Mouse (Mus musculus) liver, embryonic 14.5 days (tissue): Measurements from ENCODE around the gene Stk32b. TPM values are rescaled to one million over a fixed set of nuclear protein-coding genes. Genes with fewer than 3 reads are reported as not detected.
A peak's percentile ranks its signal among the peaks of the same experiment; 100 is the strongest.

Experiments
- ATAC-seq: fragments of 200-750 bp; cut with Nextera tagmentation; 2 replicates; pipeline ENCODE4 v1.8.0; 2017; ENCODE audit warnings: moderate number of reproducible peaks, mild to moderate bottlenecking, moderate library complexity; ENCODE audit not compliant: insufficient read depth
- DNase-seq, 3 experiments: peaks; one replicate each; pipeline ENCODE4 v3.0.0-alpha.2; 2012 to 2013; ENCODE audit warnings: low read depth in 3 of 3, low spot score in 3 of 3
- H3K27ac ChIP-seq: fragments of 300-500 bp; sonication (generic); 2 replicates; pipeline ENCODE4 v1.5.1; 2014; ENCODE audit warnings: moderate library complexity, mild to moderate bottlenecking, control low read depth, inconsistent platforms
- H3K27me3 ChIP-seq: fragments of 300-500 bp; sonication (generic); 2 replicates; pipeline ENCODE4 v1.6.1; 2014; ENCODE audit warnings: mild to moderate bottlenecking, low read length, moderate library complexity; ENCODE audit not compliant: control insufficient read depth, insufficient read depth
- H3K36me3 ChIP-seq: fragments of 300-500 bp; sonication (generic); replicated peaks from 2 replicates; pipeline ENCODE4 v1.6.1; 2014; ENCODE audit warnings: low read depth; ENCODE audit not compliant: control insufficient read depth, insufficient read depth
- H3K4me1 ChIP-seq, 2 experiments: fragments of 200-500 bp in 1 of 2; fragments of 300-500 bp in 1 of 2; sonication (generic) in 1 of 2; replicated peaks; 2 replicates each; pipeline ENCODE4 v1.6.1; 2012 to 2014; ENCODE audit warnings: antibody characterized with exemption in 1 of 2, inconsistent platforms in 1 of 2, low read length in 1 of 2; ENCODE audit not compliant: control insufficient read depth in 2 of 2, insufficient read depth in 2 of 2
- H3K4me2 ChIP-seq: fragments of 300-500 bp; sonication (generic); 2 replicates; pipeline ENCODE4 v1.6.1; 2014; ENCODE audit warnings: low read depth, mild to moderate bottlenecking, control low read depth, moderate library complexity
- H3K4me3 ChIP-seq, 2 experiments: fragments of 200-500 bp in 1 of 2; fragments of 300-500 bp in 1 of 2; sonication (generic) in 1 of 2; 2 replicates each; pipeline ENCODE4 v1.5.1; 2012 to 2014; ENCODE audit warnings: low read depth in 2 of 2, low read length in 2 of 2, mild to moderate bottlenecking in 2 of 2, control low read depth in 1 of 2, inconsistent platforms in 1 of 2, moderate library complexity in 1 of 2; ENCODE audit not compliant: insufficient read depth in 1 of 2
- H3K9ac ChIP-seq: fragments of 300-500 bp; sonication (generic); replicated peaks from 2 replicates; pipeline ENCODE4 v1.6.1; 2014; ENCODE audit warnings: mild to moderate bottlenecking, control low read depth, moderate library complexity
- H3K9me3 ChIP-seq: fragments of 300-500 bp; sonication (generic); 2 replicates; pipeline ENCODE4 v1.6.1; 2016; ENCODE audit warnings: low read length, mixed read lengths; ENCODE audit not compliant: control insufficient read depth
- CTCF ChIP-seq: IDR thresholded peaks from 2 replicates; pipeline ENCODE4 v1.5.1; 2016; ENCODE audit warnings: antibody characterized with exemption, low read depth, control low read depth
- EP300 ChIP-seq: IDR thresholded peaks from 2 replicates; pipeline ENCODE4 v1.6.1; 2016; ENCODE audit warnings: antibody characterized with exemption, low read depth
- WGBS: fragments of 180-500 bp; shearing (Covaris S2); extraction: QIAGEN DNeasy Blood & Tissue Kit; methylation state at CpG from one replicate; pipeline ENCODE4 v1.1.7; 2014; ENCODE audit not compliant: insufficient replicate concordance; 5-methylcytosine and 5-hydroxymethylcytosine counted together
- polyA plus RNA-seq, 2 experiments: library from polyadenylated mRNA; depleted of rRNA in 1 of 2; stranded (reverse) in 1 of 2; unstranded in 1 of 2; fragments of >200 nt; fragmentation: Nextera tagmentation in 1 of 2; extraction: Ambion mirVana in 1 of 2; gene quantifications; 2 replicates each; pipeline versions ENCODE4 v1.2.1 to v1.2.3; 2012 to 2014

The Stk32b gene
- polyA plus RNA-seq, 2 experiments, result 0.70 TPM

DNA sequence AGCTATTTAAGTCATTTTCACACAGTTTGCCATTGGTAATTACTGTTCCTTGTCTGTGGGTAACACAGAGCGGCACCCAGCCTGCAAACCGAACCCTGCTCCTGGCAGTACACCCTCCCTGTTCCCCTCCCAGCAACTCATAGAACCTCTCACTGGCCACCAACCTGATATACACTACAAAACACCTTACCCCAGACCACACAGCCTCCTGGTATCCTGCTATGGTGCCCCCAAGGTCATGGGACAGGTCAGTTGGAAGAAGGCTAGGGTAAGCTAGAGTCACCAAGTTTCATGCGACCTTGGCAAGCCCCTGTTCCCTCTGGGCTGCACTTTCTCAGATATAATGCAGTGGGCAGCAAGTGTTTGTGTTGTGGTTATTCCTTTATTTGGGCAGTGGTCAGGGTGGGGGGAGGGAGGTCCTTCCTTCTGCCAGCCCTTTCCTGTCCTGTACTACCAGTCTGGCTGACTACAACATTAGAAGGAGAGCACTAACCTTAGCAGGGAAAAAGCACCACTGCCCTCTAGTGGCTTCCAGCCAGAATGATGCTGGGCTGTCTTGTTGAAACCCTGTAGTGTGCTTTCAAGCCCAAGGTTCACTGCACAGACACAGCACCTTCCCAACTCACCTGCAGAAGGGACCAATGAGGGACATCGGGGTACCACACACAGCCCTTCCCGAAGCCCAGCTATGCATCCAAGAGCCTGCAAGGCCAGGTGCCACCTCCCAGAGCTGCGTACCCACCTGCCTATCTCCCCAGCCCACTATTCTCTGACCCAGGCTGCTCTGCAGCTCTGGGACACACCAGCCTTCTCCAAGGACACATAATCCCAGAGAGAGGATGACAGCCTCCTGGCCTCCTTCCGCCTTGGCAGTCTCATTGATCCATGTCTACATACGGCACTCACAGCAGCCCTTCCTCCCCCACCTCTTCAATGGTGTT lies 35.3 kb upstream of the Stk32b start:
- no peak for DNase-seq
- no peak overlapping the region for H3K27ac ChIP-seq
- H3K36me3 ChIP-seq, result no peaks in the 10 kb centered on the region
- no peak for ATAC-seq
- no peak overlapping the region for H3K9ac ChIP-seq
- no peaks in the 10 kb centered on the region for H3K4me1 ChIP-seq
- TF ChIP-seq EP300 (no peak), CTCF (peak; percentile 76)
- 50% methylated on average over 8 of the region's 8 CpGs for WGBS
- H3K27me3 ChIP-seq, result no peaks in the 10 kb centered on the region
- H3K4me3 ChIP-seq, result no peak overlapping the region
- H3K4me2 ChIP-seq, result no peak overlapping the region
- no peaks in the 10 kb centered on the region for H3K9me3 ChIP-seq

- no peak overlapping the region for H3K4me3 ChIP-seq
- no peaks in the 10 kb centered on the region for H3K36me3 ChIP-seq
- H3K4me1 ChIP-seq, result no peaks in the 10 kb centered on the region
- H3K27me3 ChIP-seq, result no peaks in the 10 kb centered on the region
- H3K27ac ChIP-seq, result no peak overlapping the region
- WGBS, result 55% methylated on average over 13 of the region's 13 CpGs
- no peak overlapping the region for H3K9ac ChIP-seq
- no peaks in the 10 kb centered on the region for H3K9me3 ChIP-seq
- no peak overlapping the region for H3K4me2 ChIP-seq
- DNase-seq, result no peak
- ATAC-seq, result no peak
- TF ChIP-seq CTCF (no peak), EP300 (no peak)
These were observed 27.1 kb upstream of the Stk32b start for GRCm38 (mm10) chr5:37743889-37744707.

GRCm38 (mm10) chr5:37736213-37736612 lies 19.2 kb upstream of the Stk32b start:
- Histone ChIP-seq H3K36me3 (no peaks in the 10 kb centered on the region), H3K4me1 (no peaks in the 10 kb centered on the region), H3K4me2 (no peak overlapping the region), H3K9ac (no peak overlapping the region), H3K4me3 (no peak overlapping the region), H3K27me3 (no peaks in the 10 kb centered on the region), H3K27ac (no peak overlapping the region), H3K9me3 (no peaks in the 10 kb centered on the region)
- 0 out of 2 replicates have a peak, but pooled peaks have one; percentile 8 for TF ChIP-seq CTCF
- TF ChIP-seq EP300, result no peak
- DNase-seq (no peak), ATAC-seq (no peak)
- 37% methylated on average over 7 of the region's 7 CpGs for WGBS

GRCm38 (mm10) chr5:37735224-37735623 lies 18.3 kb upstream of the Stk32b start, which contains the start of gene Cytl1:
Gene Cytl1 (plus strand): TSS chr5:37735519.
- no peak within 1 kb of the TSS for H3K4me2 ChIP-seq
- H3K9me3 ChIP-seq, result no peaks in the 10 kb centered on the region
- H3K27me3 ChIP-seq, result no peaks in the 10 kb centered on the region
- TF ChIP-seq CTCF, result no peak
- no peak for TF ChIP-seq EP300
- H3K9ac ChIP-seq, result no peak within 1 kb of the TSS
- H3K4me3 ChIP-seq, result no peak within 1 kb of the TSS
- DNase-seq (no peak), ATAC-seq (no peak)
- WGBS, result 39% methylated on average over 5 of the region's 5 CpGs
- H3K4me1 ChIP-seq, result no peaks in the 10 kb centered on the region
- no peaks in the 10 kb centered on the region for H3K36me3 ChIP-seq
- no peak within 1 kb of the TSS for H3K27ac ChIP-seq

GRCm38 (mm10) chr5:37730781-37731180 lies 13.8 kb upstream of the Stk32b start:
- Histone ChIP-seq H3K4me2 (no peak overlapping the region), H3K4me3 (no peak overlapping the region), H3K36me3 (no peaks in the 10 kb centered on the region), H3K4me1 (no peaks in the 10 kb centered on the region), H3K9ac (no peak overlapping the region), H3K27me3 (no peaks in the 10 kb centered on the region), H3K27ac (no peak overlapping the region), H3K9me3 (no peaks in the 10 kb centered on the region)
- 59% methylated on average over 2 of the region's 2 CpGs for WGBS
- DNase-seq (no peak), ATAC-seq (no peak)
- TF ChIP-seq CTCF (no peak), EP300 (no peak)
